8 mouse cellular contexts compared by ENCODE assay signal in the genomic region with DNA sequence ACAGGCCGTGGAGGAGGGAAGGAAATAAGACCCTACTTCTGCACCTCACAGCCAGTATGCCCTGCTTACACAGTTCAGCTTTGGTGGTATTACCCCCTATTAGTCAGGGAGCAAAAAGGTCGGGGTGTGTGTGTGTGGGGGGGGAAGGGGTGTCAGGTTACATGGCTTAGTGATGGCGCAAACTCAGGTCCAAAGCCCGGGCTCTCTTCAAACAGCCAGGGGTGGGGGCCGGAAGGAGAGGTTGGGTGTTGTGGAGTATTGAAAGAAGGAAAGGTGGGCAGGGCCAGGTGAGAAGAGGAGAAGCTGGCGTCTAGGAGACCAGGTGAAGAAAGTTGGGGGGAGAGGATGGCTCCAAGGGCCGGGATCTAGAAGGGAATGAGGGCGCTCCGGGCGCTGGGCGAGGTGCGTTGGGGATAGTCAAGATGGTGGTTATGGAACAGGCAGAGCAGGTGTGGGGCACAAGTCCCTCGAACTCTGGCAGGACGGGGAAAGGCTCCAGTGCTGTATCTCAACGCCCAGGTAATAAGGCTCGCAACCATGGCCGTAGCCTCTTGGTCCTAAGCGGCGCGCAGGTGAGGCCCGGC. TPM values are rescaled to one million over a fixed set of nuclear protein-coding genes. Genes with fewer than 3 reads are reported as not detected.
DNase-seq lines count a peak whose midpoint lies in the region; ATAC-seq and TF ChIP-seq lines count a peak whose summit lies in the region.

No protein-coding gene starts in this region.

- DNase-seq in WW6 (ENCODE audit: low read depth, low spot score), result peak; percentile 34
- DNase-seq in hindbrain, embryonic 11.5 days (ENCODE audit: low spot score), result peak; percentile 55
- peak; percentile 64 for DNase-seq in liver, embryonic 11.5 days (ENCODE audit: low spot score)
- DNase-seq in midbrain, postnatal 0 days (ENCODE audit: low spot score), result no peak
- no peak for DNase-seq in right cerebral cortex, postnatal 10 days (ENCODE audit: low spot score in 2 of 2)

- H3K9me3 ChIP-seq in erythroblast, embryonic 14.5 days (ENCODE audit: control insufficient read depth, low read length), result no peaks in the 10 kb centered on the region; the same call in 1 of the 2 replicates
- no peaks in the 10 kb centered on the region for H3K9me3 ChIP-seq in hindbrain, embryonic 11.5 days (ENCODE audit: control insufficient read depth, low read length)
- no peaks in the 10 kb centered on the region for H3K9me3 ChIP-seq in liver, embryonic 11.5 days (ENCODE audit: control insufficient read depth, low read length)
- no peaks in the 10 kb centered on the region for H3K9me3 ChIP-seq in midbrain, postnatal 0 days (ENCODE audit: low read length)

- 1% methylated on average over 21 of the region's 21 CpGs for WGBS in hindbrain, embryonic 11.5 days
- WGBS in liver, embryonic 11.5 days, result 7% methylated on average over 21 of the region's 21 CpGs
- WGBS in midbrain, postnatal 0 days, result under 1% methylated on average over 21 of the region's 21 CpGs

- peak overlapping the region; percentile 96 for H3K4me2 ChIP-seq in hindbrain, embryonic 11.5 days (replicated peaks; ENCODE audit: low read depth, low read length)
- peak overlapping the region; percentile 65 for H3K4me2 ChIP-seq in liver, embryonic 11.5 days
- peak overlapping the region; percentile 87 for H3K4me2 ChIP-seq in midbrain, postnatal 0 days (ENCODE audit: low read depth, low read length, poor library complexity, severe bottlenecking)

- peaks cover 32% of the 10 kb centered on the region for H3K36me3 ChIP-seq in erythroblast, embryonic 14.5 days (ENCODE audit: control insufficient read depth)
- no peaks in the 10 kb centered on the region for H3K36me3 ChIP-seq in hindbrain, embryonic 11.5 days (ENCODE audit: control insufficient read depth, insufficient read depth, low read length)
- peaks cover 2% of the 10 kb centered on the region; the same call in 1 of the 2 replicates for H3K36me3 ChIP-seq in liver, embryonic 11.5 days (ENCODE audit: control insufficient read depth, insufficient read depth, low read length)
- 0 out of 2 replicates have a peak, but pooled peaks cover 19% of the 10 kb centered on the region for H3K36me3 ChIP-seq in midbrain, postnatal 0 days (ENCODE audit: insufficient read depth, low read length)

- H3K4me1 ChIP-seq in erythroblast, embryonic 14.5 days (ENCODE audit: control insufficient read depth), result peaks cover 6% of the 10 kb centered on the region
- peaks cover 20% of the 10 kb centered on the region for H3K4me1 ChIP-seq in hindbrain, embryonic 11.5 days (replicated peaks; ENCODE audit: control insufficient read depth, insufficient read depth, low read length)
- peaks cover 21% of the 10 kb centered on the region for H3K4me1 ChIP-seq in liver, embryonic 11.5 days (replicated peaks; ENCODE audit: control insufficient read depth, insufficient read depth, low read length)
- H3K4me1 ChIP-seq in midbrain, postnatal 0 days (ENCODE audit: insufficient read depth, low read length), result peaks cover 26% of the 10 kb centered on the region

- peak overlapping the region; percentile 56 for H3K4me3 ChIP-seq in erythroblast, embryonic 14.5 days (replicated peaks)
- peak overlapping the region; percentile 64 for H3K4me3 ChIP-seq in hindbrain, embryonic 11.5 days (ENCODE audit: low read depth, low read length)
- H3K4me3 ChIP-seq in liver, embryonic 11.5 days (ENCODE audit: low read depth, low read length), result peak overlapping the region; percentile 61
- peak overlapping the region; percentile 74 for H3K4me3 ChIP-seq in midbrain, postnatal 0 days (ENCODE audit: low read depth, low read length)

- peak overlapping the region; percentile 98 for H3K9ac ChIP-seq in hindbrain, embryonic 11.5 days (ENCODE audit: low read depth, low read length)
- H3K9ac ChIP-seq in liver, embryonic 11.5 days (ENCODE audit: low read depth, low read length), result peak overlapping the region; percentile 69
- peak overlapping the region; percentile 88 for H3K9ac ChIP-seq in midbrain, postnatal 0 days (replicated peaks; ENCODE audit: low read length, poor library complexity, severe bottlenecking)

- ATAC-seq in erythroblast, adult 5-6 weeks (replicated peaks; ENCODE audit: low FRiP score, poor library complexity, severe bottlenecking), result no peak
- ATAC-seq in hindbrain, embryonic 11.5 days (ENCODE audit: low FRiP score), result peak; percentile 8; the same call in 1 of the 2 replicates
- peak; percentile 24 for ATAC-seq in liver, embryonic 11.5 days (replicated peaks; ENCODE audit: low FRiP score)
- 0 out of 2 replicates have a peak, but pooled peaks have one; percentile 0 for ATAC-seq in midbrain, postnatal 0 days (ENCODE audit: low FRiP score)
- no peak for ATAC-seq in frontal cortex, adult (ENCODE audit: low TSS enrichment)

- TF ChIP-seq CTCF in midbrain, postnatal 0 days (IDR thresholded peaks at IDR 0.05), result no peak

- H3K27me3 ChIP-seq in erythroblast, embryonic 14.5 days (ENCODE audit: control insufficient read depth), result peaks cover 57% of the 10 kb centered on the region
- H3K27me3 ChIP-seq in hindbrain, embryonic 11.5 days (ENCODE audit: control insufficient read depth, insufficient read depth, low read length), result no peaks in the 10 kb centered on the region
- peaks cover 35% of the 10 kb centered on the region for H3K27me3 ChIP-seq in liver, embryonic 11.5 days (replicated peaks; ENCODE audit: control insufficient read depth, insufficient read depth, low read length)
- no peaks in the 10 kb centered on the region for H3K27me3 ChIP-seq in midbrain, postnatal 0 days (ENCODE audit: insufficient read depth, low read length)

- H3K27ac ChIP-seq in hindbrain, embryonic 11.5 days (ENCODE audit: low read depth, low read length), result peak overlapping the region; percentile 100
- peak overlapping the region; percentile 91 for H3K27ac ChIP-seq in liver, embryonic 11.5 days (ENCODE audit: low read depth, low read length)
- H3K27ac ChIP-seq in midbrain, postnatal 0 days (ENCODE audit: low read depth, low read length), result peak overlapping the region; percentile 97

RNA-seq across cellular contexts. Expression of a gene that starts 0.5 kb away (rescaled TPM):
- under 0.01 and 0.07 TPM in 2 replicates for polyA plus RNA-seq in erythroblast, embryonic 14.5 days (2012)
- total RNA-seq in erythroblast, adult 5-6 weeks (2015; ENCODE audit: low replicate concordance), result not detected in 2 replicates
- total RNA-seq in erythroblast, adult 5-6 weeks (2017; ENCODE audit: low replicate concordance), result not detected in 2 replicates
- polyA plus RNA-seq in hindbrain, embryonic 11.5 days (2014; fragmentation: Nextera tagmentation; extraction: Ambion mirVana), result 16.9 and 18.2 TPM in 2 replicates
- 5.8 and 7.4 TPM in 2 replicates for polyA plus RNA-seq in liver, embryonic 11.5 days (2014; fragmentation: Nextera tagmentation; extraction: Ambion mirVana)
- total RNA-seq in midbrain, postnatal 0 days (2014; rRNA removed), result 64.8 and 73.2 TPM in 2 replicates
- polyA plus RNA-seq in midbrain, postnatal 0 days (2015; fragmentation: Nextera tagmentation; extraction: Ambion mirVana), result 10.2 and 11.1 TPM in 2 replicates

RNA-seq across cellular contexts. Expression of a gene that starts 12.3 kb away (rescaled TPM):
- polyA plus RNA-seq in erythroblast, embryonic 14.5 days (2012), result 68.0 and 97.9 TPM in 2 replicates
- total RNA-seq in erythroblast, adult 5-6 weeks (2015; ENCODE audit: low replicate concordance), result 104 and 108 TPM in 2 replicates
- total RNA-seq in erythroblast, adult 5-6 weeks (2017; ENCODE audit: low replicate concordance), result 44.6 and 57.0 TPM in 2 replicates
- 756 and 774 TPM in 2 replicates for polyA plus RNA-seq in hindbrain, embryonic 11.5 days (2014; fragmentation: Nextera tagmentation; extraction: Ambion mirVana)
- polyA plus RNA-seq in liver, embryonic 11.5 days (2014; fragmentation: Nextera tagmentation; extraction: Ambion mirVana), result 716 and 742 TPM in 2 replicates
- 129 and 162 TPM in 2 replicates for total RNA-seq in midbrain, postnatal 0 days (2014; rRNA removed)
- polyA plus RNA-seq in midbrain, postnatal 0 days (2015; fragmentation: Nextera tagmentation; extraction: Ambion mirVana), result 766 and 825 TPM in 2 replicates

RNA-seq across cellular contexts. Expression of a gene that starts 12.4 kb away (rescaled TPM):
- polyA plus RNA-seq in erythroblast, embryonic 14.5 days (2012), result 0.84 and 0.85 TPM in 2 replicates
- total RNA-seq in erythroblast, adult 5-6 weeks (2015; ENCODE audit: low replicate concordance), result 2.5 TPM in 1 of 2 replicates, not detected in the other
- total RNA-seq in erythroblast, adult 5-6 weeks (2017; ENCODE audit: low replicate concordance), result 3.7 and 4.3 TPM in 2 replicates
- polyA plus RNA-seq in hindbrain, embryonic 11.5 days (2014; fragmentation: Nextera tagmentation; extraction: Ambion mirVana), result 11.0 and 12.3 TPM in 2 replicates
- polyA plus RNA-seq in liver, embryonic 11.5 days (2014; fragmentation: Nextera tagmentation; extraction: Ambion mirVana), result 21.9 TPM in 2 replicates
- total RNA-seq in midbrain, postnatal 0 days (2014; rRNA removed), result 6.9 and 7.4 TPM in 2 replicates
- 4.8 and 7.1 TPM in 2 replicates for polyA plus RNA-seq in midbrain, postnatal 0 days (2015; fragmentation: Nextera tagmentation; extraction: Ambion mirVana)

RNA-seq across cellular contexts. Expression of a gene that starts 20.7 kb away (rescaled TPM):
- polyA plus RNA-seq in erythroblast, embryonic 14.5 days (2012), result 0.22 and 0.27 TPM in 2 replicates
- 4.2 TPM in 1 of 2 replicates, not detected in the other for total RNA-seq in erythroblast, adult 5-6 weeks (2015; ENCODE audit: low replicate concordance)
- total RNA-seq in erythroblast, adult 5-6 weeks (2017; ENCODE audit: low replicate concordance), result 4.8 and 10.6 TPM in 2 replicates
- polyA plus RNA-seq in hindbrain, embryonic 11.5 days (2014; fragmentation: Nextera tagmentation; extraction: Ambion mirVana), result 26.0 TPM in 2 replicates
- 24.3 and 28.9 TPM in 2 replicates for polyA plus RNA-seq in liver, embryonic 11.5 days (2014; fragmentation: Nextera tagmentation; extraction: Ambion mirVana)
- 34.7 and 35.1 TPM in 2 replicates for total RNA-seq in midbrain, postnatal 0 days (2014; rRNA removed)
- polyA plus RNA-seq in midbrain, postnatal 0 days (2015; fragmentation: Nextera tagmentation; extraction: Ambion mirVana), result 32.9 and 34.7 TPM in 2 replicates

RNA-seq across cellular contexts. Expression of a gene that starts 35.1 kb away (rescaled TPM):
- 0.74 and 1.6 TPM in 2 replicates for polyA plus RNA-seq in erythroblast, embryonic 14.5 days (2012)
- total RNA-seq in erythroblast, adult 5-6 weeks (2015; ENCODE audit: low replicate concordance), result 7.3 and 19.6 TPM in 2 replicates
- 1.7 and 4.2 TPM in 2 replicates for total RNA-seq in erythroblast, adult 5-6 weeks (2017; ENCODE audit: low replicate concordance)
- 7.5 and 9.7 TPM in 2 replicates for polyA plus RNA-seq in hindbrain, embryonic 11.5 days (2014; fragmentation: Nextera tagmentation; extraction: Ambion mirVana)
- 8.9 and 9.7 TPM in 2 replicates for polyA plus RNA-seq in liver, embryonic 11.5 days (2014; fragmentation: Nextera tagmentation; extraction: Ambion mirVana)
- 22.5 and 28.1 TPM in 2 replicates for total RNA-seq in midbrain, postnatal 0 days (2014; rRNA removed)
- polyA plus RNA-seq in midbrain, postnatal 0 days (2015; fragmentation: Nextera tagmentation; extraction: Ambion mirVana), result 14.8 and 18.6 TPM in 2 replicates

Comparison
In these comparisons a context has a peak if more than half of its experiments do, and no peak if none do; other contexts are left out.
1. ATAC-seq: peak in hindbrain, embryonic 11.5 days (single experiment), liver, embryonic 11.5 days (single experiment) and midbrain, postnatal 0 days (single experiment); none in erythroblast, adult 5-6 weeks (single experiment) and frontal cortex, adult (single experiment).
2. DNase-seq: peak in WW6 (single experiment), hindbrain, embryonic 11.5 days (single experiment) and liver, embryonic 11.5 days (single experiment); none in midbrain, postnatal 0 days (single experiment) and right cerebral cortex, postnatal 10 days (0 of 2).
3. Peak in every context shown above with its lines, with median percentiles within 50 percentile points of each other: H3K4me3 ChIP-seq, H3K27ac ChIP-seq, H3K4me2 ChIP-seq and H3K9ac ChIP-seq.